Mouse (Mus musculus): ENCODE results near the gene Emilin2.

Gene Emilin2

DNA sequence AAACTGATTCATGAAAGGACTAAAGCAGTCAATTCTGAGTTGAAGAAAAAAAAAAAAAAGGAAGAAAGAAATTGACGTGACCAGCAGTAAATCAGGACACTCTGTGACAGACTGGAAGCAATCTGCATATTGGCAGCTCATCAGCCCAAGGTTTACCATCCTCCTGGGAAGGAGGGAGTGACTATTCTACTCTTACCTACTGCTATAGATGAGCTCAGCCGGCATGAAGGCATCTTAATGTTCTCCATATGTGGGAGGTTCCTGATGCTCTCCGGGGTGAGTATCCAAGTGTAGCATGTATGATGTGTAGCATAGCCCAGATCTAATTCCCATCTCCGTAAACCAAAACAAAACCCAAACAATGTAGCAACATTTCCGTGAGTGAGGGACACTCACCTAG, 10.4 kb downstream of the Emilin2 start:
- DNase-seq (ENCODE audit: low read depth, low spot score): no peak

- no peak for DNase-seq (ENCODE audit: low read depth, low spot score)
Observed at GRCm38 (mm10) chr17:71300338-71300737, 11.4 kb downstream of the Emilin2 start.

DNA sequence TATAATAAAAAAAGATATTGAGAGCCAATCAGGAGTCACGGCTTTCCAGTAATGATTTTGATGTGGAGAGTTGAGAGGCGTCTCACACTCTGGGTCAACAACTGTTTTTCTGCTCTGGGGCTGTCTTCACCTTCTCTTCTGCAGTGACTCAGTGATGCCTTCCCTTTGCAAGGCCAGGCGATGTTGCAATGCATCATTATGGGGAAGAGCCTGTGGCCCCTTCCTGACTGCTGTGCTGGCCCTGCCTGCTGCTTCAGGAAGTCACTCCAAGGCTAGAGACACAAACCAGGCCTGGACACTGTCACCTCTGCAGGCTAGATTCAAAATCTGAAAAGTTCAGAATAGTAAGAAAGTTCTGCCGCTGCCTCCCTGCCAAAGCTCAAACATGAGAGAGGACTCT, 11.9 kb downstream of the Emilin2 start:
- DNase-seq (ENCODE audit: low read depth, low spot score): no peak

- DNase-seq (ENCODE audit: low read depth, low spot score): no peak
Observed at GRCm38 (mm10) chr17:71294570-71294969, 17.2 kb downstream of the Emilin2 start.

- DNase-seq (ENCODE audit: low read depth, low spot score): no peak
Observed at GRCm38 (mm10) chr17:71292897-71293296, 18.9 kb downstream of the Emilin2 start.

DNA sequence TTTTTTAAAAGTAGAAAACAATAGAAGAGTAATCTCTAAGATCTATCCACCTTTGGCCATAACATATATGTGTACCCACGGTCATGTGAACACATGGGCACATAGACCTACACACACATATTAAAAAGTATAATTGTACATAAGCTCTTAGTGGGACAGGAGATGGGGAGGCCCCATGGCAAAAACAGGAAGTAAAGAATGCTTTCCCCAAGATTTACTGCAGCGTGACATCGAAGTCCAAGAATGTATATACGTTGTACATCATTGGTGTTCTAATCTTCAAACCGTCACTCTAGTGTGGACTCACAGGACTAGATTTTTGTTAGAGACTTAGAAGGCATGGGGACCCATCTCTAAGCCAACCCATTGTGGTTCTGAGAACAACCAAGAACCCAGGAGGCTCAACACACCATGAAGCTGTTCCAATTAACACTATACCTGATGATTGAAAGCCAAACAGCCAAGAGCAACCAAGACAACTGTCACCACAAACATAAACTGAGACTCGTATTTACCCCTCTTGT, 19.8 kb downstream of the Emilin2 start:
- DNase-seq (ENCODE audit: low read depth, low spot score): no peak

GRCm38 (mm10) chr17:71290486-71291410, 21.0 kb downstream of the Emilin2 start:
- DNase-seq (ENCODE audit: low read depth, low spot score): no peak

GRCm38 (mm10) chr17:71289572-71290176, 22.1 kb downstream of the Emilin2 start:
- no peak for DNase-seq (ENCODE audit: low read depth, low spot score)

GRCm38 (mm10) chr17:71288808-71289548, 22.8 kb downstream of the Emilin2 start:
- no peak for DNase-seq (ENCODE audit: low read depth, low spot score)

DNA sequence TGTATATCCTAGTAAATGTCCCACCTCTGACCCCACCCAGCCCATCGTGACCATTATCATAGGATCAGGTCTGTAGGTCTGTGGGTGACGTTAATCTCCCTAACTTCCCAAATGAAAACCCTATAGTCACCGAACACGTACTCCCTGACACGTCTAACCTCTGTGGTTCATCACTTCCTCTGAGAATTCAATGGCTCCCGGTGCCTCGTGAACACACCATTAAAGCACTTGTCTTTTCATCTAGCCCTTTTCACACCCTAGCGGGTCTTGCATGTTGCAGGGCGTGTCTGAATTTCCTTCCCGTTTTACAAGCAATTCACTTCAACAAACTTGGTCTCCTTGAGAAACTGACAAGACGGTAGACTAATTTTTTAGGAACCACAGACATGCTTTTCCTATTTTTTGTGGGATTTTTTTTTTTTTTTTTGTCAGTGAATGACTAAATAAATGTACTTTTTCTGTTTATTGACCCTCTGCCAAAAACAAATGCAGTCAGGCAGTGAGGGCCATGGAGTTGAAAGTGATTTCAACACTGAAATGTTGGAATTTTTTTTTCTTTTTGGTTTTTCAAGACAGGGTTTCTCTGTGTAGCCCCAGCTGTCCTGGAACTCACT, 23.5 kb downstream of the Emilin2 start:
- peak; percentile 5 for DNase-seq (ENCODE audit: low read depth, low spot score)

GRCm38 (mm10) chr17:71287586-71287985, 24.2 kb downstream of the Emilin2 start:
- no peak for DNase-seq (ENCODE audit: low read depth, low spot score)

GRCm38 (mm10) chr17:71285929-71286328, 25.8 kb downstream of the Emilin2 start:
- no peak for DNase-seq (ENCODE audit: low read depth, low spot score)

- DNase-seq (ENCODE audit: low read depth, low spot score): no peak
Observed at GRCm38 (mm10) chr17:71284890-71285289, 26.9 kb downstream of the Emilin2 start.

- no peak for DNase-seq (ENCODE audit: low read depth, low spot score)
Observed at GRCm38 (mm10) chr17:71283237-71283636, 28.5 kb downstream of the Emilin2 start.

DNA sequence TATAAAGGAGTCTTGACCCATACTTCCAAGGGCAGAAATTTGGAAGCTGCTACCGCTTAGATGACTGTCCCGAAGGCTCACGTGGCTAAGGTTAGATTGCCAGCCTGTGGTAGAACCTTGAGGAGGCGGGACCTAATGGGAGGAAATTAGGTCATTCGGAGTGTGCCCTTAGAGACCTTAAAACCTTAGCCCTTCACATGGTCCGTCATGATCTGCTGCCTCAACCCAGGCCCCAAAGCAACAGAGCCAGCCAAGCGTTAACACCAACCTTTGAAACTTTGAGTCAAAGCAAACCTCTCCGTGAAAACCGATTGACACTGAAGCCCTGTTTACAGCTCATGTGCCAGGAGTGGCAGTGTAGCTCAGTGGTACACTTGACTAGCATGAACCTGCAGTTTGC, 29.1 kb downstream of the Emilin2 start:
- no peak for DNase-seq (ENCODE audit: low read depth, low spot score)

GRCm38 (mm10) chr17:71277701-71278491, 33.9 kb downstream of the Emilin2 start:
- no peak for DNase-seq (ENCODE audit: low read depth, low spot score)

GRCm38 (mm10) chr17:71276771-71277170, 35.0 kb downstream of the Emilin2 start:
- no peak for DNase-seq (ENCODE audit: low read depth, low spot score)

GRCm38 (mm10) chr17:71273901-71274300, 37.9 kb downstream of the Emilin2 start:
- no peak for DNase-seq (ENCODE audit: low read depth, low spot score)

DNA sequence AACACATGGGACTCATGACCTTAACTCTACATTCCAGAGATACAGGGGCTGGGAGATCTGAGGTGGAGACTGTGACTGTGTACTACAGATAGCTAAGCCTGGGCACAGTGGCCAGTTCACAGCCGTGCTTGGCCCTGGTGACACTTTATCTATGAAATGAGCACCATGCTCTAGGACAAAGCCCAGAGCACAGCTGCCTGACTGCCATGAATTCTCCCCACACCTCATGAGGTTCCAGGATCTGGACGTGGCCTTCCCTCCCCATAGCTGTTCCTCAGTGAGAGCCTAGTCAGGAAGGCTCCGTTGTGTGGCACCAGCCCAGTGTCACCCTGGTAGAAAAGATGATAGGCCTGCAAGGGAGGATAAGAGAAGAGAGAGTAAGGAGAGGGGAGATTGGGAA, 43.2 kb downstream of the Emilin2 start:
- no peak for DNase-seq (ENCODE audit: low read depth, low spot score)

GRCm38 (mm10) chr17:71268152-71268551, 43.6 kb downstream of the Emilin2 start:
- DNase-seq (ENCODE audit: low read depth, low spot score): no peak

GRCm38 (mm10) chr17:71267374-71267773, 44.4 kb downstream of the Emilin2 start:
- DNase-seq (ENCODE audit: low read depth, low spot score): no peak
